Mouse (Mus musculus) MEL (cell line): Measurements from ENCODE around the gene L1cam. TPM values are rescaled to one million over a fixed set of nuclear protein-coding genes. Genes with fewer than 3 reads are reported as not detected.

Experiments used
- DNase-seq: peaks from one replicate; pipeline ENCODE4 v3.0.0; 2011; ENCODE audit warnings: low read depth, low spot score
- H3K27ac ChIP-seq: 2 replicates; pipeline ENCODE4 v1.5.1; 2012; ENCODE audit warnings: low read depth, mild to moderate bottlenecking, control low read depth, low read length, moderate library complexity; ENCODE audit not compliant: control insufficient read depth
- H3K27me3 ChIP-seq, 2 experiments: fragments of 150-350 bp in 1 of 2; sonication (generic) in 1 of 2; 2 replicates each; pipeline ENCODE4 v1.6.1; 2012; ENCODE audit warnings: low read length in 2 of 2, mild to moderate bottlenecking in 2 of 2, improper control_type of control experiment in 1 of 2, moderate library complexity in 1 of 2; ENCODE audit not compliant: insufficient read depth in 2 of 2, control insufficient read depth in 1 of 2
- H3K36me3 ChIP-seq, 2 experiments: 2 replicates each; pipeline ENCODE4 v1.6.1; 2012 to 2014; ENCODE audit warnings: low read length in 2 of 2, improper control_type of control experiment in 1 of 2, inconsistent platforms in 1 of 2, mild to moderate bottlenecking in 1 of 2; ENCODE audit not compliant: insufficient read depth in 2 of 2, control insufficient read depth in 1 of 2
- H3K4me1 ChIP-seq, 2 experiments: fragments of 150-350 bp in 1 of 2; sonication (generic) in 1 of 2; 2 replicates each; pipeline ENCODE4 v1.6.1; 2012; ENCODE audit warnings: low read length in 2 of 2, improper control_type of control experiment in 1 of 2, mild to moderate bottlenecking in 1 of 2; ENCODE audit not compliant: insufficient read depth in 2 of 2, control insufficient read depth in 1 of 2
- H3K4me3 ChIP-seq, 2 experiments: fragments of 150-350 bp in 1 of 2; sonication (generic) in 1 of 2; 2 replicates each; pipeline ENCODE4 v1.5.1; 2012; ENCODE audit warnings: low read depth in 2 of 2, low read length in 2 of 2, mild to moderate bottlenecking in 2 of 2, moderate library complexity in 2 of 2, control low read depth in 1 of 2, improper control_type of control experiment in 1 of 2; ENCODE audit not compliant: control insufficient read depth in 1 of 2, insufficient read depth in 1 of 2
- H3K79me2 ChIP-seq: 2 replicates; pipeline ENCODE4 v1.6.1; 2012; ENCODE audit warnings: mild to moderate bottlenecking, low read length, moderate library complexity; ENCODE audit not compliant: control insufficient read depth, poor library complexity, insufficient read depth
- H3K9ac ChIP-seq: 2 replicates; pipeline ENCODE4 v1.6.1; 2012; ENCODE audit warnings: low read depth, mild to moderate bottlenecking, control low read depth, low read length, moderate library complexity; ENCODE audit not compliant: control insufficient read depth, poor library complexity, severe bottlenecking
- H3K9me3 ChIP-seq: fragments of 150-350 bp; sonication (generic); replicated peaks from 2 replicates; pipeline ENCODE4 v1.6.1; 2012; ENCODE audit warnings: mild to moderate bottlenecking, low read length, improper control_type of control experiment, moderate library complexity; ENCODE audit not compliant: insufficient read depth
- CHD2 ChIP-seq: IDR thresholded peaks from 2 replicates; pipeline ENCODE4 v1.6.1; 2011; ENCODE audit warnings: low read length, improper control_type of control experiment
- E2F4 ChIP-seq: IDR thresholded peaks from 2 replicates; pipeline ENCODE4 v1.6.1; 2011; ENCODE audit warnings: low read depth, low read length, improper control_type of control experiment, borderline replicate concordance
- EP300 ChIP-seq, 2 experiments: IDR thresholded peaks; 2 replicates each; pipeline ENCODE4 v1.6.1; 2011; ENCODE audit warnings: improper control_type of control experiment in 2 of 2, low read length in 2 of 2, low read depth in 1 of 2, mild to moderate bottlenecking in 1 of 2
- ETS1 ChIP-seq: IDR thresholded peaks from 2 replicates; pipeline ENCODE4 v1.6.1; 2012; ENCODE audit warnings: low read depth, mild to moderate bottlenecking, inconsistent platforms, low read length, improper control_type of control experiment, moderate library complexity
- GATA1 ChIP-seq: IDR thresholded peaks from 2 replicates; pipeline ENCODE4 v1.6.1; 2011; ENCODE audit warnings: low read depth, low read length, improper control_type of control experiment
- HCFC1 ChIP-seq: IDR thresholded peaks from 2 replicates; pipeline ENCODE4 v1.6.1; 2012; ENCODE audit warnings: low read depth, mild to moderate bottlenecking, inconsistent platforms, low read length, improper control_type of control experiment, moderate library complexity
- JUND ChIP-seq: IDR thresholded peaks from 2 replicates; pipeline ENCODE4 v1.6.1; 2011; ENCODE audit warnings: low read depth, mild to moderate bottlenecking, improper control_type of control experiment, low read length
- MAX ChIP-seq: IDR thresholded peaks from 2 replicates; pipeline ENCODE4 v1.6.1; 2011; ENCODE audit warnings: low read length, improper control_type of control experiment
- MAZ ChIP-seq: IDR thresholded peaks from 2 replicates; pipeline ENCODE4 v1.6.1; 2012; ENCODE audit warnings: low read depth, mild to moderate bottlenecking, inconsistent platforms, low read length, improper control_type of control experiment
- MEF2A ChIP-seq: IDR thresholded peaks from 2 replicates; pipeline ENCODE4 v1.6.1; 2014; ENCODE audit warnings: low read depth, mild to moderate bottlenecking, inconsistent platforms, low read length, improper control_type of control experiment; ENCODE audit not compliant: poor library complexity, insufficient replicate concordance, severe bottlenecking; ENCODE audit errors: extremely low read depth
- MXI1 ChIP-seq: IDR thresholded peaks from 2 replicates; pipeline ENCODE4 v1.6.1; 2011; ENCODE audit warnings: mild to moderate bottlenecking, low read depth, low read length, improper control_type of control experiment
- MYC ChIP-seq: IDR thresholded peaks from 2 replicates; pipeline ENCODE4 v1.6.1; 2011; ENCODE audit warnings: low read depth, mild to moderate bottlenecking, low read length, improper control_type of control experiment, moderate library complexity
- NELFE ChIP-seq: IDR thresholded peaks from 2 replicates; pipeline ENCODE4 v1.6.1; 2011; ENCODE audit warnings: low read depth, low read length, improper control_type of control experiment
- POLR2A ChIP-seq, 2 experiments: IDR thresholded peaks; 2 replicates each; pipeline ENCODE4 v1.6.1; 2011 to 2012; ENCODE audit warnings: low read length in 2 of 2, mild to moderate bottlenecking in 2 of 2, control low read depth in 1 of 2, improper control_type of control experiment in 1 of 2, low read depth in 1 of 2, moderate library complexity in 1 of 2; ENCODE audit not compliant: control insufficient read depth in 1 of 2, insufficient read depth in 1 of 2, poor library complexity in 1 of 2
- POLR2AphosphoS2 ChIP-seq: IDR thresholded peaks from 2 replicates; pipeline ENCODE4 v1.6.1; 2011; ENCODE audit warnings: low read length, improper control_type of control experiment
- RCOR1 ChIP-seq: IDR thresholded peaks from 2 replicates; pipeline ENCODE4 v1.6.1; 2012; ENCODE audit warnings: low read depth, mild to moderate bottlenecking, inconsistent platforms, low read length, improper control_type of control experiment
- SMC3 ChIP-seq: IDR thresholded peaks from 2 replicates; pipeline ENCODE4 v1.6.1; 2011; ENCODE audit warnings: low read depth, low read length, improper control_type of control experiment
- TAL1 ChIP-seq: IDR thresholded peaks from 2 replicates; pipeline ENCODE4 v1.6.1; 2012; ENCODE audit warnings: mild to moderate bottlenecking, inconsistent platforms, low read length, moderate library complexity, mixed read lengths
- TBP ChIP-seq: IDR thresholded peaks from 2 replicates; pipeline ENCODE4 v1.8.0; 2011; ENCODE audit warnings: low read depth, low read length, improper control_type of control experiment
- TCF12 ChIP-seq: IDR thresholded peaks from 2 replicates; pipeline ENCODE4 v1.6.1; 2014; ENCODE audit warnings: low read depth, mild to moderate bottlenecking, inconsistent platforms, low read length, improper control_type of control experiment, moderate library complexity
- ZNF384 ChIP-seq: IDR thresholded peaks from 2 replicates; pipeline ENCODE4 v1.6.1; 2012; ENCODE audit warnings: low read depth, mild to moderate bottlenecking, inconsistent platforms, low read length, improper control_type of control experiment
- polyA plus RNA-seq, 2 experiments: library from polyadenylated mRNA; stranded (reverse) in 1 of 2; unstranded in 1 of 2; fragments of >175 nt in 1 of 2; fragments of >200 nt in 1 of 2; gene quantifications; 2 replicates each; pipeline versions ENCODE4 v1.2.1 to v1.2.4; 2012; ENCODE audit warnings: low replicate concordance in 2 of 2, low read depth in 1 of 2; ENCODE audit not compliant: insufficient read length in 2 of 2, insufficient read depth in 1 of 2, missing spikeins in 1 of 2
- total RNA-seq: library from RNA; depleted of rRNA; stranded (reverse); fragments of 300-350 nt; gene quantifications from 2 replicates; pipeline ENCODE4 v1.2.3, GENCODE M21; 2012

L1cam gene
- total and polyA plus RNA-seq, 3 experiments = 0.73 to 0.96 TPM; not detected in 1

GRCm38 (mm10) chrX:73911588-73911987 is 15.7 kb upstream of the L1cam start:
- Histone ChIP-seq H3K79me2 (peaks cover 2% of the 10 kb centered on the region), H3K4me1 (peaks cover 15 to 32% of the 10 kb centered on the region in 2 experiments), H3K36me3 (peaks cover 0 to 36% of the 10 kb centered on the region in 2 experiments; a peak in 2 of 4 replicates), H3K4me3 (peak overlapping the region; percentile 42 to 63), H3K27me3 (no peaks in the 10 kb centered on the region), H3K9me3 (no peaks in the 10 kb centered on the region), H3K27ac (peak overlapping the region; percentile 90), H3K9ac (peak overlapping the region; percentile 73)
- no peak for TF ChIP-seq JUND
- peak; percentile 66 for TF ChIP-seq TCF12
- TF ChIP-seq EP300 (IDR thresholded peaks at IDR 0.05; ENCODE audit: low read depth in 1 of 2, low read length in 2 of 2) = peak; percentile 66 to 72
- TF ChIP-seq MAX = no peak
- peak; percentile 28; the same call in 1 of the 2 replicates for TF ChIP-seq GATA1
- TF ChIP-seq ETS1 = peak; percentile 50; the same call in 1 of the 2 replicates
- peak; percentile 16; the same call in 1 of the 2 replicates for TF ChIP-seq MXI1
- 0 out of 2 replicates have a peak, but pooled peaks have one; percentile 49 for TF ChIP-seq POLR2AphosphoS2
- peak; percentile 47 for TF ChIP-seq TAL1
- 0 out of 2 replicates have a peak, but pooled peaks have one; percentile 39 for TF ChIP-seq HCFC1
- peak in 1 of 2 experiments; percentile 21; a peak in 1 of 4 replicates for TF ChIP-seq POLR2A (IDR thresholded peaks at IDR 0.05; ENCODE audit: control insufficient read depth in 1 of 2, insufficient read depth in 1 of 2, low read depth in 1 of 2, low read length in 2 of 2, poor library complexity in 1 of 2)
- DNase-seq = peak; percentile 85

GRCm38 (mm10) chrX:73911156-73911555 is 15.3 kb upstream of the L1cam start:
- DNase-seq = peak; percentile 68
- TF ChIP-seq GATA1 = no peak
- TF ChIP-seq ETS1 = no peak
- peak; percentile 40; the same call in 1 of the 2 replicates for TF ChIP-seq NELFE
- TF ChIP-seq MAZ = no peak
- no peak for TF ChIP-seq MYC
- TF ChIP-seq RCOR1 = no peak
- no peak for TF ChIP-seq MEF2A
- TF ChIP-seq E2F4 = no peak
- TF ChIP-seq EP300 (IDR thresholded peaks at IDR 0.05; ENCODE audit: low read depth in 1 of 2, low read length in 2 of 2) = no peak
- no peak for TF ChIP-seq ZNF384
- TF ChIP-seq MAX = peak; percentile 46; the same call in 1 of the 2 replicates
- no peak for TF ChIP-seq TBP
- TF ChIP-seq POLR2AphosphoS2 = no peak
- no peak for TF ChIP-seq CHD2
- peak in 1 of 2 experiments; percentile 51; a peak in 1 of 4 replicates for TF ChIP-seq POLR2A (IDR thresholded peaks at IDR 0.05; ENCODE audit: control insufficient read depth in 1 of 2, insufficient read depth in 1 of 2, low read depth in 1 of 2, low read length in 2 of 2, poor library complexity in 1 of 2)
- peak; percentile 17; the same call in 1 of the 2 replicates for TF ChIP-seq TCF12
- no peak for TF ChIP-seq SMC3
- TF ChIP-seq MXI1 = no peak
- Histone ChIP-seq H3K79me2 (peaks cover 2% of the 10 kb centered on the region), H3K27ac (peak overlapping the region; percentile 90), H3K27me3 (no peaks in the 10 kb centered on the region), H3K4me3 (peak overlapping the region; percentile 61 to 63), H3K9me3 (no peaks in the 10 kb centered on the region), H3K9ac (peak overlapping the region; percentile 73), H3K36me3 (peaks cover 0 to 35% of the 10 kb centered on the region in 2 experiments; a peak in 2 of 4 replicates), H3K4me1 (peaks cover 15 to 32% of the 10 kb centered on the region in 2 experiments)
